Mouse (Mus musculus) liver, adult 2 months (tissue): ENCODE results near the gene Dcpp1.

Experiments used
- CTCF ChIP-seq: fragments of 200-500 bp; IDR thresholded peaks from 2 replicates; pipeline ENCODE4 v1.5.1; 2011; ENCODE audit warnings: low read depth, low read length, control low read depth
- POLR2A ChIP-seq: fragments of 200-500 bp; IDR thresholded peaks from 2 replicates; pipeline ENCODE4 v1.6.1; 2011; ENCODE audit warnings: low read length, control low read depth; ENCODE audit not compliant: insufficient read depth; ENCODE audit errors: extremely low read depth

- no peak for TF ChIP-seq CTCF
- no peak for TF ChIP-seq POLR2A
These were observed 22.8 kb upstream of the Dcpp1 start for GRCm38 (mm10) chr17:23857913-23858312.
